Mouse (Mus musculus) liver, adult 2 months (tissue): ENCODE measurements around the gene Spns2. TPM values are rescaled to one million over a fixed set of nuclear protein-coding genes. Genes with fewer than 3 reads are reported as not detected.

Experiments
- DNase-seq: peaks from one replicate; pipeline ENCODE4 v3.0.0-alpha.2; 2011; ENCODE audit warnings: low read depth, low spot score; ENCODE audit errors: extremely low read depth
- H3K27ac ChIP-seq: fragments of 200-500 bp; replicated peaks from 2 replicates; pipeline ENCODE4 v1.5.1; 2012; ENCODE audit warnings: low read depth, mild to moderate bottlenecking, control low read depth, inconsistent platforms, low read length; ENCODE audit not compliant: insufficient read depth
- H3K27me3 ChIP-seq: fragments of 200-500 bp; 2 replicates; pipeline ENCODE4 v1.6.1; 2012; ENCODE audit warnings: mild to moderate bottlenecking, moderate library complexity, low read length, inconsistent platforms; ENCODE audit not compliant: control insufficient read depth, insufficient read depth
- H3K36me3 ChIP-seq: fragments of 200-500 bp; 2 replicates; pipeline ENCODE4 v1.6.1; 2012; ENCODE audit warnings: low read length, inconsistent platforms; ENCODE audit not compliant: control insufficient read depth, insufficient read depth
- H3K4me1 ChIP-seq: fragments of 200-500 bp; 2 replicates; pipeline ENCODE4 v1.6.1; 2011; ENCODE audit warnings: low read length; ENCODE audit not compliant: control insufficient read depth, insufficient read depth
- H3K4me3 ChIP-seq: fragments of 200-500 bp; 2 replicates; pipeline ENCODE4 v1.5.1; 2011; ENCODE audit warnings: low read depth, mild to moderate bottlenecking, control low read depth, low read length, moderate library complexity; ENCODE audit not compliant: insufficient read depth
- H3K79me2 ChIP-seq: fragments of 200-500 bp; 2 replicates; pipeline ENCODE4 v1.6.1; 2012; ENCODE audit warnings: inconsistent platforms, mild to moderate bottlenecking, low read length, moderate library complexity; ENCODE audit not compliant: control insufficient read depth, insufficient read depth
- H3K9ac ChIP-seq: fragments of 200-500 bp; 2 replicates; pipeline ENCODE4 v1.6.1; 2012; ENCODE audit warnings: low read depth, mild to moderate bottlenecking, control low read depth, inconsistent platforms, low read length
- CTCF ChIP-seq: fragments of 200-500 bp; IDR thresholded peaks from 2 replicates; pipeline ENCODE4 v1.5.1; 2011; ENCODE audit warnings: low read depth, low read length, control low read depth
- POLR2A ChIP-seq: fragments of 200-500 bp; IDR thresholded peaks from 2 replicates; pipeline ENCODE4 v1.6.1; 2011; ENCODE audit warnings: low read length, control low read depth; ENCODE audit not compliant: insufficient read depth; ENCODE audit errors: extremely low read depth
- WGBS: fragments of 180-500 bp; shearing (Covaris S2); methylation state at CpG from one replicate; pipeline ENCODE4 v1.1.7; 2018; 5-methylcytosine and 5-hydroxymethylcytosine counted together
- polyA plus RNA-seq: library from polyadenylated mRNA; depleted of rRNA; stranded (reverse); fragments of >200 nt; gene quantifications from 2 replicates; pipeline ENCODE4 v1.2.3, GENCODE M21; 2012
- total RNA-seq: library from RNA; depleted of rRNA; stranded (reverse); fragments of >200 nt; gene quantifications from 2 replicates; pipeline ENCODE4 v1.2.3, GENCODE M21; 2014

Gene Spns2
- total and polyA plus RNA-seq, 2 experiments: 41.1 to 47.3 TPM

GRCm38 (mm10) chr11:72476074-72476625, 13.6 kb downstream of the Spns2 start:
- Histone ChIP-seq H3K79me2 (no peaks in the 10 kb centered on the region; the same call in 1 of the 2 replicates), H3K36me3 (no peaks in the 10 kb centered on the region), H3K4me3 (no peak overlapping the region), H3K9ac (no peak overlapping the region), H3K27ac (peak overlapping the region; percentile 94), H3K4me1 (peaks cover 33% of the 10 kb centered on the region), H3K27me3 (no peaks in the 10 kb centered on the region)
- DNase-seq: peak; percentile 83
- 47% methylated on average over 7 of the region's 7 CpGs for WGBS
- TF ChIP-seq CTCF (no peak), POLR2A (no peak)

- Histone ChIP-seq H3K4me1 (peaks cover 36% of the 10 kb centered on the region), H3K27ac (peak overlapping the region; percentile 94)
- DNase-seq: no peak
Measured at GRCm38 (mm10) chr11:72475408-72475807, 14.3 kb downstream of the Spns2 start.

GRCm38 (mm10) chr11:72474926-72475325, 14.8 kb downstream of the Spns2 start:
- no peaks in the 10 kb centered on the region for H3K27me3 ChIP-seq
- no peaks in the 10 kb centered on the region for H3K36me3 ChIP-seq
- TF ChIP-seq CTCF (no peak), POLR2A (peak; percentile 10; the same call in 1 of the 2 replicates)
- peak overlapping the region; percentile 61 for H3K4me3 ChIP-seq
- peak overlapping the region; percentile 94 for H3K27ac ChIP-seq
- peak; percentile 96 for DNase-seq
- WGBS: 20% methylated on average over 3 of the region's 3 CpGs
- peaks cover 40% of the 10 kb centered on the region for H3K4me1 ChIP-seq
- no peaks in the 10 kb centered on the region; the same call in 1 of the 2 replicates for H3K79me2 ChIP-seq
- H3K9ac ChIP-seq: peak overlapping the region; percentile 78

More at GRCm38 (mm10) chr11:72475408-72475807, 14.3 kb downstream of the Spns2 start:
- WGBS: 81% methylated on average over 7 of the region's 7 CpGs
- H3K27me3 ChIP-seq: no peaks in the 10 kb centered on the region
- no peak overlapping the region for H3K4me3 ChIP-seq
- H3K36me3 ChIP-seq: no peaks in the 10 kb centered on the region
- TF ChIP-seq CTCF (no peak), POLR2A (no peak)
- H3K9ac ChIP-seq: no peak overlapping the region; the same call in 1 of the 2 replicates
- H3K79me2 ChIP-seq: no peaks in the 10 kb centered on the region; the same call in 1 of the 2 replicates

GRCm38 (mm10) chr11:72473540-72473939, 16.2 kb downstream of the Spns2 start:
- 80% methylated on average over 4 of the region's 4 CpGs for WGBS
- Histone ChIP-seq H3K27ac (peak overlapping the region; percentile 93), H3K27me3 (no peaks in the 10 kb centered on the region), H3K79me2 (no peaks in the 10 kb centered on the region; the same call in 1 of the 2 replicates), H3K4me1 (peaks cover 50% of the 10 kb centered on the region), H3K36me3 (no peaks in the 10 kb centered on the region), H3K4me3 (peak overlapping the region; percentile 61; the same call in 1 of the 2 replicates), H3K9ac (peak overlapping the region; percentile 78)
- TF ChIP-seq CTCF (no peak), POLR2A (no peak)
- DNase-seq: peak; percentile 73

GRCm38 (mm10) chr11:72471381-72471780, 18.3 kb downstream of the Spns2 start:
- no peak for DNase-seq
- Histone ChIP-seq H3K36me3 (no peaks in the 10 kb centered on the region), H3K4me3 (no peak overlapping the region), H3K4me1 (peaks cover 62% of the 10 kb centered on the region), H3K27me3 (no peaks in the 10 kb centered on the region), H3K9ac (no peak overlapping the region), H3K79me2 (no peaks in the 10 kb centered on the region; the same call in 1 of the 2 replicates), H3K27ac (no peak overlapping the region)
- TF ChIP-seq POLR2A: no peak
- TF ChIP-seq CTCF: no peak
- WGBS: 90% methylated on average over 6 of the region's 6 CpGs

- DNase-seq: no peak
- H3K4me1 ChIP-seq: peaks cover 51% of the 10 kb centered on the region
- no peaks in the 10 kb centered on the region for H3K36me3 ChIP-seq
- no peak overlapping the region for H3K4me3 ChIP-seq
- 68% methylated on average over 4 of the region's 4 CpGs for WGBS
- H3K9ac ChIP-seq: no peak overlapping the region
- no peak for TF ChIP-seq POLR2A
- no peak for TF ChIP-seq CTCF
- H3K27ac ChIP-seq: no peak overlapping the region
- no peaks in the 10 kb centered on the region for H3K27me3 ChIP-seq
- H3K79me2 ChIP-seq: no peaks in the 10 kb centered on the region; the same call in 1 of the 2 replicates
Measured at GRCm38 (mm10) chr11:72470004-72470403, 19.7 kb downstream of the Spns2 start.
